Mouse (Mus musculus) limb, embryonic 14.5 days (tissue): ENCODE measurements at regions not wholly inside any gene's neighbourhood (a gene's known extent, or its start where the extent isn't known, plus 50 kb on each side); places are given as distances from the start of the nearest gene placed in this dataset.
A peak's percentile ranks its signal among the peaks of the same experiment; 100 is the strongest.

Experiments
- ATAC-seq: fragments of 200-750 bp; cut with Nextera tagmentation; 2 replicates; pipeline ENCODE4 v1.8.0; 2017; ENCODE audit warnings: low read depth, moderate number of reproducible peaks, moderate TSS enrichment; ENCODE audit not compliant: low FRiP score
- DNase-seq: peaks from one replicate; pipeline ENCODE4 v3.0.0-alpha.2; 2015; ENCODE audit warnings: low spot score
- H3K27ac ChIP-seq: fragments of 300-500 bp; sonication (generic); replicated peaks from 2 replicates; pipeline ENCODE4 v1.5.1; 2014; ENCODE audit warnings: low read depth, mild to moderate bottlenecking, low read length, moderate library complexity, mixed read lengths
- H3K27me3 ChIP-seq: fragments of 300-500 bp; sonication (generic); 2 replicates; pipeline ENCODE4 v1.6.1; 2014; ENCODE audit warnings: low read length, mixed read lengths; ENCODE audit not compliant: control insufficient read depth, insufficient read depth
- H3K36me3 ChIP-seq: fragments of 300-500 bp; sonication (generic); 2 replicates; pipeline ENCODE4 v1.6.1; 2014; ENCODE audit warnings: mild to moderate bottlenecking, low read length, moderate library complexity, mixed read lengths; ENCODE audit not compliant: control insufficient read depth, insufficient read depth
- H3K4me1 ChIP-seq: fragments of 300-500 bp; sonication (generic); 2 replicates; pipeline ENCODE4 v1.6.1; 2014; ENCODE audit warnings: antibody characterized with exemption, low read length, mixed read lengths; ENCODE audit not compliant: control insufficient read depth, insufficient read depth
- H3K4me2 ChIP-seq: fragments of 300-500 bp; sonication (generic); replicated peaks from 2 replicates; pipeline ENCODE4 v1.6.1; 2014; ENCODE audit warnings: low read depth, mild to moderate bottlenecking, low read length, moderate library complexity; ENCODE audit not compliant: severe bottlenecking
- H3K4me3 ChIP-seq: fragments of 300-500 bp; sonication (generic); replicated peaks from 2 replicates; pipeline ENCODE4 v1.5.1; 2014; ENCODE audit warnings: low read length
- H3K9ac ChIP-seq: fragments of 300-500 bp; sonication (generic); 2 replicates; pipeline ENCODE4 v1.6.1; 2014; ENCODE audit warnings: mild to moderate bottlenecking, low read depth, low read length, moderate library complexity; ENCODE audit not compliant: severe bottlenecking
- H3K9me3 ChIP-seq: fragments of 300-500 bp; sonication (generic); 2 replicates; pipeline ENCODE4 v1.6.1; 2016; ENCODE audit warnings: low read length; ENCODE audit not compliant: control insufficient read depth
- POLR2A ChIP-seq: fragments of 200-500 bp; IDR thresholded peaks from 2 replicates; pipeline ENCODE4 v1.8.0; 2012; ENCODE audit warnings: inconsistent platforms, mild to moderate bottlenecking, moderate library complexity, borderline replicate concordance; ENCODE audit not compliant: insufficient read depth, insufficient read length; ENCODE audit errors: extremely low read depth
- whole genome bisulfite sequencing: fragments of 180-500 bp; shearing (Covaris S2); extraction: QIAGEN DNeasy Blood & Tissue Kit; methylation state at CpG from one replicate; pipeline ENCODE4 v1.1.7; 2014; 5-methylcytosine and 5-hydroxymethylcytosine counted together

GRCm38 (mm10) chr10:66812515-66813260 lies 283.2 kb upstream of the Jmjd1c start:
- Histone ChIP-seq H3K4me2 (no peak overlapping the region), H3K36me3 (no peaks in the 10 kb centered on the region), H3K27me3 (no peaks in the 10 kb centered on the region), H3K4me3 (no peak overlapping the region), H3K27ac (no peak overlapping the region), H3K4me1 (peaks cover 5% of the 10 kb centered on the region; the same call in 1 of the 2 replicates), H3K9ac (no peak overlapping the region), H3K9me3 (no peaks in the 10 kb centered on the region)
- no peak for TF ChIP-seq POLR2A
- DNase-seq (no peak), ATAC-seq (no peak)
- WGBS = 86% methylated on average over 11 of the region's 11 CpGs

GRCm38 (mm10) chr10:66813850-66814564 lies 281.9 kb upstream of the Jmjd1c start:
- Histone ChIP-seq H3K27me3 (no peaks in the 10 kb centered on the region), H3K4me1 (peaks cover 5% of the 10 kb centered on the region; the same call in 1 of the 2 replicates), H3K36me3 (no peaks in the 10 kb centered on the region), H3K9me3 (no peaks in the 10 kb centered on the region), H3K9ac (no peak overlapping the region), H3K4me3 (no peak overlapping the region), H3K4me2 (peak overlapping the region; percentile 34), H3K27ac (no peak overlapping the region)
- TF ChIP-seq POLR2A = no peak
- ATAC-seq (peak; percentile 23; the same call in 1 of the 2 replicates), DNase-seq (no peak)
- 11% methylated on average over 15 of the region's 15 CpGs for WGBS

DNA sequence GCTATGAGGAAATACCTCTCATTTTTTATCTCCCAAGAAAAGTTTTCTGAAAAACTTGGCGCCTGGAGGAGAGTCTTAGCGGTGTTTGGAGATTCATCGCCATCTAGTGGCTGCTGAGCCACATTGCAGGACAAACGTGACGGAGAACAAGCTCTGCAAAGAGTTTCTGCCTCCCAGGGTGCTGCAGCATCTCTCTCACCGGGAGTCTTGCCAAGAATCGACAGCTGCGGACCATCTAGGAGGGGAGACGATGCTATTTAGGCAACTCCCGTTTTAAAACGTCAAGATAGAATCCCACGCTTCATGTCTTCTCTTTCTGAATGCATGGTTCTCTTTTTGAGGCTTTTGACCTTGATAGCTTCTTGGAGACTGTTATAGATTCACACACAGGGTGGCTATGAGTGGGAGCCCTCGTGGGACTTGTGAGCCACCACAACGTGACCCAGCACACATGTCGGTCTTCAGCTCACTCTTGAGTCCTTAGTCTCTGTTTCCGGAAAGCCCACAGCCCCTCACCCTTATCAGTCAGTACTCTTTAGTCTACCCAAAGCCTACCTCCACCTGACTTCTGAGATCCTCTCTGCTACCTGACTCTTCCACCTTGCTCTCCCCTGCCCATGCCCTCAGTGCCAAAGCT lies 281.2 kb upstream of the Jmjd1c start:
- H3K4me2 ChIP-seq = peak overlapping the region; percentile 34
- no peak overlapping the region for H3K9ac ChIP-seq
- H3K27ac ChIP-seq = no peak overlapping the region
- peak; percentile 81 for ATAC-seq
- TF ChIP-seq POLR2A = no peak
- no peaks in the 10 kb centered on the region for H3K36me3 ChIP-seq
- 15% methylated on average over 16 of the region's 16 CpGs for WGBS
- no peaks in the 10 kb centered on the region for H3K27me3 ChIP-seq
- no peak overlapping the region for H3K4me3 ChIP-seq
- no peaks in the 10 kb centered on the region for H3K9me3 ChIP-seq
- peak; percentile 89 for DNase-seq
- H3K4me1 ChIP-seq = peaks cover 5% of the 10 kb centered on the region; the same call in 1 of the 2 replicates

DNA sequence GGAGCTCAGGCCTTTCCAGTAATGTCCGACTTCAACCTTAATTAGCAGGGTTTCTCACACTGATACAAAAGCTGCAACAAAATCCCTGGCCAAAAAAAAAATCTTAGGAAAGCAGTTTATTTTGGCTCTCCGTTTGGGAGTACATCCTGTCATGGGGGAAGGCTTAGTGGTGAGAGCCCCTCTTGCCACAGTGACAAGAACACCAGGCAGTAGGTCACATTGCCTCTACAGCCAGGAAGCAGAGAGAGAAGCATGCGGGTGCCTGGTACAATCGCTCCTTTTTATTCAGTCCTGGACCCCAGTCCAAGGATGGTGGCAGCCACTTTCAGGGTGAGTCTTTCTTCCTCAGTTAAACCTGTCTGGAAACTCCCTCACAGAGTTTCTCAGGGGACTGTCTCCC lies 280.0 kb upstream of the Jmjd1c start:
- DNase-seq (no peak), ATAC-seq (no peak)
- Histone ChIP-seq H3K4me2 (no peak overlapping the region), H3K27ac (no peak overlapping the region), H3K9me3 (no peaks in the 10 kb centered on the region), H3K4me3 (no peak overlapping the region), H3K9ac (no peak overlapping the region), H3K36me3 (no peaks in the 10 kb centered on the region), H3K4me1 (peaks cover 5% of the 10 kb centered on the region; the same call in 1 of the 2 replicates), H3K27me3 (no peaks in the 10 kb centered on the region)
- WGBS = 78% methylated on average over 4 of the region's 4 CpGs
- TF ChIP-seq POLR2A = no peak

- Histone ChIP-seq H3K27me3 (no peaks in the 10 kb centered on the region), H3K4me2 (no peak overlapping the region), H3K27ac (no peak overlapping the region), H3K36me3 (no peaks in the 10 kb centered on the region), H3K9ac (no peak overlapping the region), H3K4me1 (peaks cover 5% of the 10 kb centered on the region; the same call in 1 of the 2 replicates), H3K4me3 (no peak overlapping the region), H3K9me3 (no peaks in the 10 kb centered on the region)
- no peak for ATAC-seq
- no peak for DNase-seq
- 83% methylated on average over 13 of the region's 13 CpGs for WGBS
- TF ChIP-seq POLR2A = no peak
These were observed 279.1 kb upstream of the Jmjd1c start for GRCm38 (mm10) chr10:66816776-66817175.
